Mouse (Mus musculus) kidney, postnatal 10 days (tissue): ENCODE data around the gene Vmn1r115.
"Not testable (repeated sequence)": the region's sequence is repeated elsewhere in the genome, so short reads cannot be mapped to it uniquely, and the experiment has no call there.

Source experiments
- DNase-seq: peaks from one replicate; pipeline ENCODE4 v3.0.0; 2021; ENCODE audit warnings: mixed read lengths

Gene Vmn1r115

GRCm38 (mm10) chr7:20844885-20845284 is at the start of gene Vmn1r115:
Vmn1r115 (minus strand) TSS chr7:20844985.
- not testable (repeated sequence) for DNase-seq

- not testable (repeated sequence) for DNase-seq
Observed at GRCm38 (mm10) chr7:20884021-20884420, 39.2 kb upstream of the Vmn1r115 start, which contains the start of gene Vmn1r117. Vmn1r117 (minus strand) TSS chr7:20884121.

- not testable (repeated sequence) for DNase-seq
Observed at GRCm38 (mm10) chr7:20871956-20872355, 27.2 kb upstream of the Vmn1r115 start, which contains the start of gene Vmn1r116. Vmn1r116 (plus strand) TSS chr7:20872256.

GRCm38 (mm10) chr7:20812086-20812485 is 32.7 kb downstream of the Vmn1r115 start, which contains the start of gene Vmn1r114:
Vmn1r114 (minus strand) TSS chr7:20812186.
- DNase-seq = not testable (repeated sequence)
